Mouse (Mus musculus): ENCODE measurements around the gene Zcchc17. TPM values are rescaled to one million over a fixed set of nuclear protein-coding genes. Genes with fewer than 3 reads are reported as not detected.

Gene Zcchc17
- polyA plus RNA-seq, 1 experiment, result 36.8 TPM

GRCm38 (mm10) chr4:130273698-130274345 is 85.9 kb downstream of the Zcchc17 start:
- no peak for DNase-seq
- 25% methylated on average over 12 of the region's 12 CpGs for WGBS
- peaks cover 19% of the 10 kb centered on the region for H3K27me3 ChIP-seq (ENCODE audit: control insufficient read depth, insufficient read depth, low read length)

GRCm38 (mm10) chr4:130270611-130271347 is 89.0 kb downstream of the Zcchc17 start:
- TF ChIP-seq CTCF (IDR thresholded peaks at IDR 0.05; ENCODE audit: borderline replicate concordance, control insufficient read depth, extremely low read depth, insufficient read depth, low read length, poor library complexity) (no peak), POLR2A (IDR thresholded peaks at IDR 0.05; ENCODE audit: control insufficient read depth, extremely low read depth, insufficient read depth, low read length, poor library complexity) (no peak)
- Histone ChIP-seq H3K36me3 (ENCODE audit: control insufficient read depth, insufficient read depth, low read length) (no peaks in the 10 kb centered on the region), H3K4me1 (replicated peaks; ENCODE audit: control insufficient read depth, insufficient read depth, low read length) (no peaks in the 10 kb centered on the region), H3K27ac (ENCODE audit: control insufficient read depth, insufficient read depth, low read length) (no peak overlapping the region), H3K4me3 (ENCODE audit: control insufficient read depth, insufficient read depth, low read length) (no peak overlapping the region), H3K27me3 (ENCODE audit: control insufficient read depth, insufficient read depth, low read length) (peaks cover 13% of the 10 kb centered on the region)
- DNase-seq, result no peak
- 48% methylated on average over 6 of the region's 6 CpGs for WGBS

More at GRCm38 (mm10) chr4:130273698-130274345, 85.9 kb downstream of the Zcchc17 start:
- Histone ChIP-seq H3K4me3 (ENCODE audit: control insufficient read depth, insufficient read depth, low read length) (no peak overlapping the region), H3K36me3 (ENCODE audit: control insufficient read depth, insufficient read depth, low read length) (no peaks in the 10 kb centered on the region), H3K4me1 (replicated peaks; ENCODE audit: control insufficient read depth, insufficient read depth, low read length) (no peaks in the 10 kb centered on the region), H3K27ac (ENCODE audit: control insufficient read depth, insufficient read depth, low read length) (no peak overlapping the region)
- TF ChIP-seq CTCF (IDR thresholded peaks at IDR 0.05; ENCODE audit: borderline replicate concordance, control insufficient read depth, extremely low read depth, insufficient read depth, low read length, poor library complexity) (no peak), POLR2A (IDR thresholded peaks at IDR 0.05; ENCODE audit: control insufficient read depth, extremely low read depth, insufficient read depth, low read length, poor library complexity) (no peak)

- H3K27me3 ChIP-seq (ENCODE audit: control insufficient read depth, insufficient read depth, low read length), result peaks cover 13% of the 10 kb centered on the region
- 84% methylated on average over 8 of the region's 8 CpGs for WGBS
These were observed 89.7 kb downstream of the Zcchc17 start for GRCm38 (mm10) chr4:130270089-130270488.

GRCm38 (mm10) chr4:130268736-130269135 is 91.0 kb downstream of the Zcchc17 start:
- Histone ChIP-seq H3K27ac (ENCODE audit: control insufficient read depth, insufficient read depth, low read length) (no peak overlapping the region), H3K4me1 (replicated peaks; ENCODE audit: control insufficient read depth, insufficient read depth, low read length) (no peaks in the 10 kb centered on the region), H3K36me3 (ENCODE audit: control insufficient read depth, insufficient read depth, low read length) (no peaks in the 10 kb centered on the region), H3K4me3 (ENCODE audit: control insufficient read depth, insufficient read depth, low read length) (no peak overlapping the region), H3K27me3 (ENCODE audit: control insufficient read depth, insufficient read depth, low read length) (peaks cover 5% of the 10 kb centered on the region; the same call in 1 of the 2 replicates)
- WGBS, result 90% methylated on average over 10 of the region's 10 CpGs
- no peak for TF ChIP-seq POLR2A (IDR thresholded peaks at IDR 0.05; ENCODE audit: control insufficient read depth, extremely low read depth, insufficient read depth, low read length, poor library complexity)
- no peak for TF ChIP-seq CTCF (IDR thresholded peaks at IDR 0.05; ENCODE audit: borderline replicate concordance, control insufficient read depth, extremely low read depth, insufficient read depth, low read length, poor library complexity)
- no peak for DNase-seq

More at GRCm38 (mm10) chr4:130270089-130270488, 89.7 kb downstream of the Zcchc17 start:
- Histone ChIP-seq H3K36me3 (ENCODE audit: control insufficient read depth, insufficient read depth, low read length) (no peaks in the 10 kb centered on the region), H3K4me3 (ENCODE audit: control insufficient read depth, insufficient read depth, low read length) (no peak overlapping the region), H3K4me1 (replicated peaks; ENCODE audit: control insufficient read depth, insufficient read depth, low read length) (no peaks in the 10 kb centered on the region), H3K27ac (ENCODE audit: control insufficient read depth, insufficient read depth, low read length) (no peak overlapping the region)
- TF ChIP-seq POLR2A (IDR thresholded peaks at IDR 0.05; ENCODE audit: control insufficient read depth, extremely low read depth, insufficient read depth, low read length, poor library complexity) (no peak), CTCF (IDR thresholded peaks at IDR 0.05; ENCODE audit: borderline replicate concordance, control insufficient read depth, extremely low read depth, insufficient read depth, low read length, poor library complexity) (no peak)
- DNase-seq, result no peak

- Histone ChIP-seq H3K27me3 (ENCODE audit: control insufficient read depth, insufficient read depth, low read length) (no peaks in the 10 kb centered on the region), H3K4me1 (replicated peaks; ENCODE audit: control insufficient read depth, insufficient read depth, low read length) (no peaks in the 10 kb centered on the region), H3K4me3 (ENCODE audit: control insufficient read depth, insufficient read depth, low read length) (no peak overlapping the region), H3K36me3 (ENCODE audit: control insufficient read depth, insufficient read depth, low read length) (no peaks in the 10 kb centered on the region), H3K27ac (ENCODE audit: control insufficient read depth, insufficient read depth, low read length) (no peak overlapping the region)
- TF ChIP-seq CTCF (IDR thresholded peaks at IDR 0.05; ENCODE audit: borderline replicate concordance, control insufficient read depth, extremely low read depth, insufficient read depth, low read length, poor library complexity), result no peak
- TF ChIP-seq POLR2A (IDR thresholded peaks at IDR 0.05; ENCODE audit: control insufficient read depth, extremely low read depth, insufficient read depth, low read length, poor library complexity), result no peak
- DNase-seq, result no peak
- 91% methylated on average over 7 of the region's 7 CpGs for WGBS
These were observed 92.7 kb downstream of the Zcchc17 start for GRCm38 (mm10) chr4:130267069-130267468.

- 81% methylated on average over 9 of the region's 9 CpGs for WGBS
- DNase-seq, result no peak
- Histone ChIP-seq H3K27me3 (ENCODE audit: control insufficient read depth, insufficient read depth, low read length) (no peaks in the 10 kb centered on the region), H3K4me1 (replicated peaks; ENCODE audit: control insufficient read depth, insufficient read depth, low read length) (no peaks in the 10 kb centered on the region), H3K4me3 (ENCODE audit: control insufficient read depth, insufficient read depth, low read length) (no peak overlapping the region), H3K36me3 (ENCODE audit: control insufficient read depth, insufficient read depth, low read length) (no peaks in the 10 kb centered on the region), H3K27ac (ENCODE audit: control insufficient read depth, insufficient read depth, low read length) (no peak overlapping the region)
- no peak for TF ChIP-seq POLR2A (IDR thresholded peaks at IDR 0.05; ENCODE audit: control insufficient read depth, extremely low read depth, insufficient read depth, low read length, poor library complexity)
- no peak for TF ChIP-seq CTCF (IDR thresholded peaks at IDR 0.05; ENCODE audit: borderline replicate concordance, control insufficient read depth, extremely low read depth, insufficient read depth, low read length, poor library complexity)
These were observed 93.1 kb downstream of the Zcchc17 start for GRCm38 (mm10) chr4:130266601-130267000.

Other genes starting within 250 kb of the Zcchc17 start
- gene Hcrtr1, start 220.6 kb downstream of the Zcchc17 start, polyA plus RNA-seq (2012; rRNA removed), result 0.30 and 1.1 TPM in 2 replicates
- gene Tinagl1, start 184.8 kb downstream of the Zcchc17 start, polyA plus RNA-seq (2012; rRNA removed), result 32.7 and 40.3 TPM in 2 replicates
- gene Gm853, start 137.5 kb downstream of the Zcchc17 start, polyA plus RNA-seq (2012; rRNA removed), result 0.13 and 0.32 TPM in 2 replicates
- 13.3 and 16.5 TPM in 2 replicates for gene Serinc2, start 80.7 kb downstream of the Zcchc17 start, polyA plus RNA-seq (2012; rRNA removed)
- gene Fabp3, start 51.3 kb downstream of the Zcchc17 start, polyA plus RNA-seq (2012; rRNA removed), result 18.3 and 222 TPM in 2 replicates
- gene Gm10570, start 51.3 kb downstream of the Zcchc17 start, polyA plus RNA-seq (2012; rRNA removed), result 0.46 TPM in 1 of 2 replicates, not detected in the other
- gene Snrnp40, start 189 bp upstream of the Zcchc17 start, polyA plus RNA-seq (2012; rRNA removed), result 78.4 and 83.6 TPM in 2 replicates
- 2.4 and 2.9 TPM in 2 replicates for gene Nkain1, start 214.2 kb upstream of the Zcchc17 start, polyA plus RNA-seq (2012; rRNA removed)